Comparison of ENCODE assay signal across 1 mouse cellular context in the genomic region with DNA sequence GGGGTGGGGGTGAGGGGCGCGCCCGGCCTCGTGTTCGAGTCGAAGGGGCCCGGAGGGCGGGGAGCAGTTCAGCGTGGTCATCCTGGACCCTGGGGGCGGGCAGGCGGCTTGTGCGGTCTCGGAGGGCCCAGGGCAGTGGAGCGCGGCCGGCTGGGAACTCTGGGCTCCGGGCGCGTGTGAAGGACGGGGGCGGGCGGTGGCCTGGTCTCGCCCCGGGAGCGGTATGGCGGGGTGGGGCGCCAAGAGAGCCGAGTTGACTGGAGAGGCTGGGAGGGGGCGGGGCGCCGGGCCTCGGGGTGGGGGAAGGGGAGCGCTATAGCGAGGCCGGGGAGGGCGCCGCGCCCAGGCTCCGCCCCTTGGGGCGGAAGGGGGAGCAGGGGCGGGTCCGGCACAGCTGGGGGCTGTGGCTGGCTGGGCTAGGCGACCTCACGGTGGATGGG.
TF ChIP-seq lines count a peak whose summit lies in the region.

No protein-coding gene starts in this region.

TF ChIP-seq in MEL, 35 proteins besides CTCF, POLR2A, EP300 and RAD21 (continued from another document):
- TF ChIP-seq USF2 (IDR thresholded peaks at IDR 0.05; ENCODE audit: borderline replicate concordance in 1 of 2, insufficient read depth in 1 of 2, low read depth in 1 of 2, low read length in 2 of 2) (no peak), TBP (IDR thresholded peaks at IDR 0.05; ENCODE audit: low read depth, low read length) (no peak), MXI1 (IDR thresholded peaks at IDR 0.05; ENCODE audit: low read depth, low read length) (peak; percentile 71), ZNF384 (IDR thresholded peaks at IDR 0.05; ENCODE audit: low read depth, low read length) (no peak), MAFK (IDR thresholded peaks at IDR 0.05; ENCODE audit: borderline replicate concordance, low read depth, low read length) (no peak), POLR2AphosphoS5 (IDR thresholded peaks at IDR 0.05; ENCODE audit: borderline replicate concordance, low read depth, low read length) (no peak), GATA1 (IDR thresholded peaks at IDR 0.05; ENCODE audit: low read depth, low read length) (no peak), GABPA (IDR thresholded peaks at IDR 0.05; ENCODE audit: low read depth, low read length) (no peak), ZKSCAN1 (IDR thresholded peaks at IDR 0.05; ENCODE audit: low read depth, low read length) (no peak), ZMIZ1 (IDR thresholded peaks at IDR 0.05; ENCODE audit: low read depth, low read length) (0 out of 2 replicates have a peak, but pooled peaks have one; percentile 78), CHD2 (IDR thresholded peaks at IDR 0.05; ENCODE audit: low read length) (peak; percentile 29; the same call in 1 of the 2 replicates), HCFC1 (IDR thresholded peaks at IDR 0.05; ENCODE audit: low read depth, low read length) (peak; percentile 33), POLR2AphosphoS2 (IDR thresholded peaks at IDR 0.05; ENCODE audit: low read length) (0 out of 2 replicates have a peak, but pooled peaks have one; percentile 40), ETS1 (IDR thresholded peaks at IDR 0.05; ENCODE audit: low read depth, low read length) (no peak), CHD1 (IDR thresholded peaks at IDR 0.05; ENCODE audit: low read depth, low read length) (no peak), UBTF (IDR thresholded peaks at IDR 0.05; ENCODE audit: borderline replicate concordance, insufficient read depth, low read depth, low read length) (no peak)
